Mouse (Mus musculus) intestine, postnatal 0 days (tissue): ENCODE measurements at regions not wholly inside any gene's neighbourhood (a gene's known extent, or its start where the extent isn't known, plus 50 kb on each side); places are given as distances from the start of the nearest gene placed in this dataset.
A peak's percentile ranks its signal among the peaks of the same experiment; 100 is the strongest.

Source experiments
- ATAC-seq: fragments of 200-750 bp; cut with Nextera tagmentation; 2 replicates; pipeline ENCODE4 v1.8.0; 2017; ENCODE audit warnings: mild to moderate bottlenecking, moderate TSS enrichment, moderate library complexity
- H3K27ac ChIP-seq: fragments of 300-500 bp; sonication (generic); 2 replicates; pipeline ENCODE4 v1.5.1; 2014; ENCODE audit warnings: mild to moderate bottlenecking, low read depth, low read length, moderate library complexity
- H3K27me3 ChIP-seq: fragments of 300-500 bp; sonication (generic); replicated peaks from 2 replicates; pipeline ENCODE4 v1.6.1; 2014; ENCODE audit warnings: low read length, mixed read lengths; ENCODE audit not compliant: control insufficient read depth, insufficient read depth
- H3K36me3 ChIP-seq: fragments of 300-500 bp; sonication (generic); 2 replicates; pipeline ENCODE4 v1.6.1; 2014; ENCODE audit warnings: mild to moderate bottlenecking, moderate library complexity; ENCODE audit not compliant: control insufficient read depth, insufficient read depth
- H3K4me1 ChIP-seq: fragments of 300-500 bp; sonication (generic); replicated peaks from 2 replicates; pipeline ENCODE4 v1.6.1; 2014; ENCODE audit warnings: antibody characterized with exemption, low read length, mixed read lengths; ENCODE audit not compliant: control insufficient read depth, insufficient read depth
- H3K4me2 ChIP-seq: fragments of 300-500 bp; sonication (generic); replicated peaks from 2 replicates; pipeline ENCODE4 v1.6.1; 2014; ENCODE audit warnings: low read depth, mild to moderate bottlenecking, moderate library complexity
- H3K4me3 ChIP-seq: fragments of 300-500 bp; sonication (generic); 2 replicates; pipeline ENCODE4 v1.5.1; 2014; ENCODE audit warnings: low read depth, low read length
- H3K9ac ChIP-seq: fragments of 300-500 bp; sonication (generic); 2 replicates; pipeline ENCODE4 v1.6.1; 2014; ENCODE audit warnings: mild to moderate bottlenecking, low read depth, low read length
- H3K9me3 ChIP-seq: fragments of 300-500 bp; sonication (generic); 2 replicates; pipeline ENCODE4 v1.6.1; 2016; ENCODE audit warnings: mixed run types; ENCODE audit not compliant: control insufficient read depth
- CTCF ChIP-seq: sonication (generic); IDR thresholded peaks from 2 replicates; pipeline ENCODE4 v1.5.1; 2016; ENCODE audit warnings: low read depth, mild to moderate bottlenecking, control low read depth, antibody characterized with exemption, moderate library complexity
- WGBS: fragments of 180-500 bp; shearing (Covaris S2); extraction: QIAGEN DNeasy Blood & Tissue Kit; methylation state at CpG from one replicate; pipeline ENCODE4 v1.1.7; 2014; 5-methylcytosine and 5-hydroxymethylcytosine counted together

- Histone ChIP-seq H3K4me1 (no peaks in the 10 kb centered on the region), H3K4me3 (no peak overlapping the region), H3K9ac (no peak overlapping the region), H3K27me3 (no peaks in the 10 kb centered on the region), H3K27ac (no peak overlapping the region), H3K36me3 (no peaks in the 10 kb centered on the region), H3K4me2 (no peak overlapping the region), H3K9me3 (no peaks in the 10 kb centered on the region)
- 66% methylated on average over 6 of the region's 6 CpGs for WGBS
- TF ChIP-seq CTCF = no peak
- ATAC-seq = no peak
Measured at GRCm38 (mm10) chr14:104867540-104867939, 309.6 kb downstream of the Rbm26 start.

- Histone ChIP-seq H3K27ac (no peak overlapping the region), H3K4me2 (no peak overlapping the region), H3K36me3 (no peaks in the 10 kb centered on the region), H3K27me3 (no peaks in the 10 kb centered on the region), H3K9me3 (no peaks in the 10 kb centered on the region), H3K4me1 (no peaks in the 10 kb centered on the region), H3K4me3 (no peak overlapping the region), H3K9ac (no peak overlapping the region)
- TF ChIP-seq CTCF = no peak
- 78% methylated on average over 9 of the region's 9 CpGs for WGBS
- no peak for ATAC-seq
Measured at GRCm38 (mm10) chr14:104863881-104864280, 313.2 kb downstream of the Rbm26 start.

- Histone ChIP-seq H3K4me2 (no peak overlapping the region), H3K27ac (no peak overlapping the region), H3K36me3 (no peaks in the 10 kb centered on the region), H3K4me1 (no peaks in the 10 kb centered on the region), H3K9me3 (no peaks in the 10 kb centered on the region), H3K27me3 (no peaks in the 10 kb centered on the region), H3K9ac (no peak overlapping the region), H3K4me3 (no peak overlapping the region)
- TF ChIP-seq CTCF = no peak
- 52% methylated on average over 1 of the region's 1 CpGs for WGBS
- no peak for ATAC-seq
Measured at GRCm38 (mm10) chr14:104855913-104856312, 321.2 kb downstream of the Rbm26 start.

GRCm38 (mm10) chr14:104849274-104849673, 326.8 kb upstream of the Rnf219 start:
- Histone ChIP-seq H3K27me3 (no peaks in the 10 kb centered on the region), H3K27ac (no peak overlapping the region), H3K4me1 (no peaks in the 10 kb centered on the region), H3K9ac (no peak overlapping the region), H3K4me2 (no peak overlapping the region), H3K36me3 (no peaks in the 10 kb centered on the region), H3K9me3 (no peaks in the 10 kb centered on the region), H3K4me3 (no peak overlapping the region)
- 80% methylated on average over 4 of the region's 4 CpGs for WGBS
- TF ChIP-seq CTCF = no peak
- no peak for ATAC-seq

DNA sequence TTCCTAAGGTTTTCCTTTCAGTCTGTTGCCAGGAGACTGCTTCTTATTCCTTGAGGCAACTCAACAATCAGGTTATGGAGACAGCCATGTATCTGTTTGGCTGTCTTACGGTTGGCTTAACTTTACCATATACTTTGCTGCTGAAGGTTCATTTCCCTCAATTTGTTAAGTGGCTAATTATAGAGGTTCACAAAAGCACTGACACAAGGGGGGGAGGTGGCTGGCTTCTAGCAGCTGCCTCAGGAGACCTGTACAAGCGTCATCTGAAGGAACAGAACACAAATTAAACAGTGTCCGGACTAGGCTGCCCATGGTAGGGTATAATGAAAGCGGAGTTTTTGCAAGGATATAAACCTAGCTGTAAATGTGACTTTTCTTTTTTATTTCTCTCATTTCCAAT, 305.0 kb upstream of the Rnf219 start:
- Histone ChIP-seq H3K9me3 (no peaks in the 10 kb centered on the region), H3K27me3 (no peaks in the 10 kb centered on the region), H3K27ac (no peak overlapping the region), H3K9ac (no peak overlapping the region), H3K4me2 (no peak overlapping the region), H3K4me3 (no peak overlapping the region), H3K36me3 (no peaks in the 10 kb centered on the region), H3K4me1 (no peaks in the 10 kb centered on the region)
- TF ChIP-seq CTCF = no peak
- no peak for ATAC-seq
- 71% methylated on average over 4 of the region's 4 CpGs for WGBS

- no peak overlapping the region for H3K4me2 ChIP-seq
Measured at GRCm38 (mm10) chr14:104824926-104825325, 302.5 kb upstream of the Rnf219 start.

DNA sequence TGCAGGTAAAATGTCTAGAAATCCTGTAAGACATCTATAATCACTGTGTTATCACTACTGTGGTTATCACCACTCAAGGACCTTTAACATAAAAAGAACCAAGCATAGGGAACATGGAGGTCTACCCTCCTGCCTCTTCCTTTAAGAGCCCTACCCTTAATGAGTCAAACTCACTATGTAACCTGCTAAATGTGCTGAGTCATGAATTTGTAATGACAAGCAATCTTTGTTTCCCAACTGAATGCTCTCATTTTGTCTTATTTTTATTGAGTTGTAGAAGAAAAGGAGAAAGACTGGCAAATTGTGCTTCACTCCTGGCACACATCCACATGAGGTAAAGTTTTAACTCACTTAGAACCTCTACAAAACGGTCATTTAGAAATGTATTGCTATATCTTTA, 301.8 kb upstream of the Rnf219 start:
- H3K4me2 ChIP-seq = no peak overlapping the region
- no peak overlapping the region for H3K9ac ChIP-seq
- H3K9me3 ChIP-seq = no peaks in the 10 kb centered on the region
- no peak for ATAC-seq
- H3K27ac ChIP-seq = no peak overlapping the region
- H3K4me1 ChIP-seq = no peaks in the 10 kb centered on the region
- H3K36me3 ChIP-seq = no peaks in the 10 kb centered on the region
- no peak for TF ChIP-seq CTCF
- no peaks in the 10 kb centered on the region for H3K27me3 ChIP-seq
- 80% methylated on average over 1 of the region's 1 CpGs for WGBS
- H3K4me3 ChIP-seq = no peak overlapping the region

More at GRCm38 (mm10) chr14:104824926-104825325, 302.5 kb upstream of the Rnf219 start:
- Histone ChIP-seq H3K9me3 (no peaks in the 10 kb centered on the region), H3K9ac (no peak overlapping the region), H3K4me1 (no peaks in the 10 kb centered on the region), H3K4me3 (no peak overlapping the region), H3K36me3 (no peaks in the 10 kb centered on the region), H3K27ac (no peak overlapping the region), H3K27me3 (no peaks in the 10 kb centered on the region)
- TF ChIP-seq CTCF = peak; percentile 51
- 62% methylated on average over 1 of the region's 1 CpGs for WGBS
- no peak for ATAC-seq
